Mouse (Mus musculus) liver, adult 2 months (tissue): ENCODE measurements around the gene Apom.

Experiments
- CTCF ChIP-seq: fragments of 200-500 bp; IDR thresholded peaks from 2 replicates; pipeline ENCODE4 v1.5.1; 2011; ENCODE audit warnings: low read depth, low read length, control low read depth
- POLR2A ChIP-seq: fragments of 200-500 bp; IDR thresholded peaks from 2 replicates; pipeline ENCODE4 v1.6.1; 2011; ENCODE audit warnings: low read length, control low read depth; ENCODE audit not compliant: insufficient read depth; ENCODE audit errors: extremely low read depth

GRCm38 (mm10) chr17:35126206-35126611 is 5.6 kb downstream of the Apom start, which contains the start of gene D17H6S53E:
- TF ChIP-seq CTCF (no peak), POLR2A (peak; percentile 69; the same call in 1 of the 2 replicates)
